Mouse (Mus musculus) fibroblast of lung, adult 2 months (primary cell): ENCODE results near the gene Serpina12.

Experiments used
- DNase-seq: peaks from one replicate; pipeline ENCODE4 v3.0.0-alpha.2; 2011; ENCODE audit warnings: low read depth

Gene Serpina12

GRCm38 (mm10) chr12:104044343-104044742 is at the start of gene Serpina12:
Gene Serpina12 (minus strand): TSS chr12:104044443.
- DNase-seq = no peak

GRCm38 (mm10) chr12:104091303-104091702 is 47.1 kb upstream of the Serpina12 start:
- no peak for DNase-seq

DNA sequence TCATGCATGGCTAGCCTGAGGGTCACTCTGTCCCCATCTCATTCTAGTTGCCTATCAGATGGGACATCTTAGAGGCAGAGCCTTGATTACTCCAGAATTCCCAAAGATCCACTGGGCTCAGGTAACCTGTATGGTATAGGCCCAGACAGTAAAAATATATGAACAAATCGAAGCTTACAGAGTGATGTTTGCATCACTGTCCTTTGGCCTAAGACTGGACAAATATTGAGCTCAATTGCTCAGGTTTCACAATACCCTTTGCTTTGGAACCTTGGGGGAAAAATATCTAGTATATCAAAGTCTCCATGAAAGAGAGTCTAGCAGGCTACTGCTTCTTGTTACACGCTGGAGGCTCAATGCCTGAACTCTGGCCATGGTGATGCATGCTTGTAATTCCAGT is 45.9 kb upstream of the Serpina12 start:
- no peak for DNase-seq

GRCm38 (mm10) chr12:104072286-104072685 is 28.0 kb upstream of the Serpina12 start:
- DNase-seq = no peak

- no peak for DNase-seq
These were observed 27.5 kb upstream of the Serpina12 start for GRCm38 (mm10) chr12:104071708-104072107.

DNA sequence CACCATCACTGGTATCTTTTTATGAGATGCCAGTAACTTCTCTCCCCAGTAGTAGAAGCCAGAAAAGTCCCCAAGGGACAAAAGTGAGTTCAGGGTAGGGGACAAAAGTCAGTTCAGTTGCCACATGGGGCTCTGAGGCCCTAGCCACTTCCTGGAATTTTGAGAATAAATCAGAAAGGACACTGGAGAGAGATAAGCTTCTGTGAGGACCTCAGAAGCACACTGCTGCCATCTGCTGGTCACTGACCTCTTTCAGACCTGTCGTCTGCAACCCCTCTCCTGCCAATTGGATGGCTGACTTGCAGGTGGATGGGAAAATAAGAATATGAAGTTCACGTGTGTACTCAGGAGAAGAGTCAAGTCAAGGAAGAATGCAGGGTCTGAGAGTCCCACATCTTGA is 25.4 kb upstream of the Serpina12 start:
- DNase-seq = no peak

- DNase-seq = peak; percentile 84
These were observed 23.3 kb upstream of the Serpina12 start for GRCm38 (mm10) chr12:104067549-104067948.

GRCm38 (mm10) chr12:104066241-104066640 is 22.0 kb upstream of the Serpina12 start:
- no peak for DNase-seq

DNA sequence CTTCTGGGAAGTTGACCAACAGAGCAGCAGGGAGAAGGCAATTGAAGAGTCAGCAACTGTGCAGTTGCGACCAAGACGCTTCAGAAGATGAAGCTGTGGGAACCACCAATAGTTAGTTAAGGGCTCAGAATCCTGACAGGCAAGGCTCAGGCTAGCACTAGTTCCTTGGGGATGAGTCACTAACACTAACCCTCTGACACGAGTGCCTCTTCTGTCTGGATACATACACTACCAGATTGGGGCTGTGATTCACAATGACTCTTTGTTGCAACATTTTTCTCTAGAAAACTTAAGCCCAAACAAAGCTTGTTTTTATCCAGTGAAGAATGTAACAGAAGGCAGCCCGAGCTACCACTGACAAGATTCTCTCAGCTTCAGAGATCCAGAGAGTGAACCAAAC is 20.8 kb upstream of the Serpina12 start:
- DNase-seq = peak; percentile 93

DNA sequence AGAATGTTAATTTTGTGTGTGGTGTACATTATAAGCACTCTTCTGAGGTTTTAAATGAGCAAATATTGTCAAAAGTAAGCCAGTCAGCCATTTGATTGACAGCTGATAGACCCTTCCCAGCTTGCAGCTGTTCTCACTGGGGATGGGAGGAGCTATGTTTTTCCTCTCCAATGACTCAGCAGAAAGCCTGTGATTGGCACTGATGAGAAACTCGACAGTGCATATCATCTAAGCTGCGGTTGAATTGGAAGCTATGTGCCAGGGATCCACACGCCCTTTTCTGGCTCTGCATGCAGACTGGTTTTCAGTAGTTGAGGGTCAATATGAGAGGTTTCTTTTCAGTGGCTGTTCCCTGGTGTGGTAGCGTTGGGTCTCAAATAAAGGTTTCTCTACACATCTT is 20.3 kb upstream of the Serpina12 start:
- DNase-seq = peak; percentile 73

GRCm38 (mm10) chr12:104061862-104062261 is 17.6 kb upstream of the Serpina12 start:
- DNase-seq = no peak

GRCm38 (mm10) chr12:104060126-104060525 is 15.9 kb upstream of the Serpina12 start:
- no peak for DNase-seq

DNA sequence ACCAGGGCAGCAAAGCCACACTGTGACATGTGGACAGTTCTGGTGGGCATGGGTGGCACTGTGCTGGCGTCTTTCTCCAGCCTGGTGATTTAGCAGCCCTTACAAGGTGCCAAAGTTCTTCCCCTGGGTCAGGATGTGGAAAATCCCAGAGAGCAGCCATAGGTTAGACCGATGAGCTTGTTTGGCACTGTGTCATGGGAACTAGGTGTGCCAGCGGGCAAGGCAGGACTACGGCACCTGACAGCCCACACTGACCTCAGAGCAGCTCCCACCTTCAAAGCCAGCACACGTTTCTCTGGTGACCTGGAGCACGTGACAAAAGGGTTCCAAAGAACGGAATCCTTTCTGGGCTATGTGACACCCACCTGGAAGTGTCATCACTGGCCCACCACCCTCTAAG is 13.3 kb upstream of the Serpina12 start:
- DNase-seq = no peak

DNA sequence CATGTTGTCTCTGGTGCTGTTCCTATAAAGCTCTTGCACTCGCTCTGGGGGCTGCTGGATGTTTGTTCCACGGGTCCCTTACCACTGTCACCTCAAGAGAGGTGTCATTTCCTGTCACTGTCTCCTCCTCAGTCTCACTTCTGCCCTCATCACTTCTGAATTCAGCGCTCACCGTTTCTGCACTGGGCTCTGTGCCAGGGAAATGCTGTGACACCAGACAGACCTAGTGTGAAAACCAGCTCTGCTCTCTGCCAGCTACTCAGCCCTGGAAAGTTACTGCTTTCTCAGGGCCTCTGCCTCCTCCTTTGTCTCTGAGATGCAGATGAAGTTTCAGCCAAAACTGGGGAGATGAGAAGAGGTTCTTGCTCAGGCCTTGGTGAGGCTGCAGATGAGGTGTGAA is 12.8 kb upstream of the Serpina12 start:
- DNase-seq = no peak

- DNase-seq = peak; percentile 95
These were observed 11.5 kb upstream of the Serpina12 start for GRCm38 (mm10) chr12:104055755-104056154.

DNA sequence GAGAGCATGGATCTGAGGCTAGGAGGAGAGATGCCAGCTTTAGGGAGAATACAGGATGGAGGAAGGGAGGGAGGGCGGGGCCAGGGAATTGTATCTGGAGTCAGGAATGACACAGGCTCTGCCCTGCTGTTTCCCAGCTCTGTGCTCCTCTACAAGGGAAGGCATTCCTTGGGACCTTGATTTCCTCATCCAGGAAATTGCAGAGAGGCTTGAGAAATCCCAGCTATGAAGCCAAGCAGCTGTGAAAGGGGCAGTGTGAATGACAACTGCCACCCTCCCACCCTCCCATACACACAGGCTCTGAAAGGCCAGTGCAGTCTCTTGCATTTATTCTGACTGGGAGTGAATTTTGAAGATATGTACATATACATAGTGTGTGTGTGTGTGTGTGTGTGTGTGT is 9.8 kb upstream of the Serpina12 start:
- no peak for DNase-seq

- no peak for DNase-seq
These were observed 1.5 kb upstream of the Serpina12 start for GRCm38 (mm10) chr12:104045713-104046112.

GRCm38 (mm10) chr12:104042753-104043152 is 1.5 kb downstream of the Serpina12 start:
- DNase-seq = no peak

- peak; percentile 88 for DNase-seq
These were observed 2.8 kb downstream of the Serpina12 start for GRCm38 (mm10) chr12:104041401-104041800.

DNA sequence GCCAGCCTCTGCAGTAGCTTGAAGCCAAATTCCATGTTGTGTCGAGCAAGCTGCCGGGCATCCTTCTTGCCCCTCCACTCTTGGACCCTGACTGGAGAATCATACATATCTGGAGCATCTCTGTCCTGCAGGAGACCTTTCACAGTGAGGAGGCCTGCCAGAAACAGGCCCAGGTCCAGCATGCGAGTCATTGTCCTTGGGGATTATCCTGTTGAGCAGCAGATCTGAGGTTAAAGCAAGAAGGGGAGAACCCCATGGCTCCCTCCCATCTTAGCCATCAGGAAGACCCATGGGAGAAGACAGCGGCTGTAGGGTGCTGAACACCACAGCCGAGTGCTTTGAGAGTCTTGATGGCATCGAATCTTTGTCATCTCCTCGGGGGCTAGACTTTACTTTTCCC is 6.1 kb downstream of the Serpina12 start:
- no peak for DNase-seq

- DNase-seq = no peak
These were observed 10.5 kb downstream of the Serpina12 start for GRCm38 (mm10) chr12:104033752-104034151.

- DNase-seq = no peak
These were observed 14.3 kb downstream of the Serpina12 start for GRCm38 (mm10) chr12:104029986-104030385.

DNA sequence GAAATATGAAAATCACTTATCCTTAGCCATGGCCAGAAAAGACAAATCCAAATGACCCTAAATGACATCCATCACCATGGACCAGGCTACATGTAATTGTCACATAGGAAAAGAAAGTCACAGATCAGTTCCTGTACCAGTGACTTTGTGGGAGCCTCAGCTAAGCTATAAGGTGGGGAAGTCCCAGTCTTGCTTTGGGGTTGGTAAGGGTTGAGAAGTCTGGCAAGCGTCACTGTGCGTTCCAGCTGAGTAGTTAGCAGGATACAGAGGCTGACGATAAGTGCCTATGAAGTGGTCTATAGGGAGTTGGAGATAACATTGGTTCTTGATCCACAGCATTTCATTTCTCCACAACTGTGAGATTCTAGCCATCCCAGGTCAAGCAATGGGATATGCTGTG is 29.0 kb downstream of the Serpina12 start:
- DNase-seq = no peak

GRCm38 (mm10) chr12:104013620-104014019 is 30.6 kb downstream of the Serpina12 start, which contains the start of gene Serpina9:
Gene Serpina9 (minus strand): TSS chr12:104013755.
- DNase-seq = no peak

- no peak for DNase-seq
These were observed 39.6 kb downstream of the Serpina12 start for GRCm38 (mm10) chr12:104004689-104005088.
